Mouse (Mus musculus) adrenal gland, postnatal 25 days (tissue): ENCODE measurements at regions not wholly inside any gene's neighbourhood (a gene's known extent, or its start where the extent isn't known, plus 50 kb on each side); places are given as distances from the start of the nearest gene placed in this dataset.

ENCODE experiments used
- DNase-seq: peaks from one replicate; pipeline ENCODE4 v3.0.0; 2021; ENCODE audit warnings: mixed read lengths

DNA sequence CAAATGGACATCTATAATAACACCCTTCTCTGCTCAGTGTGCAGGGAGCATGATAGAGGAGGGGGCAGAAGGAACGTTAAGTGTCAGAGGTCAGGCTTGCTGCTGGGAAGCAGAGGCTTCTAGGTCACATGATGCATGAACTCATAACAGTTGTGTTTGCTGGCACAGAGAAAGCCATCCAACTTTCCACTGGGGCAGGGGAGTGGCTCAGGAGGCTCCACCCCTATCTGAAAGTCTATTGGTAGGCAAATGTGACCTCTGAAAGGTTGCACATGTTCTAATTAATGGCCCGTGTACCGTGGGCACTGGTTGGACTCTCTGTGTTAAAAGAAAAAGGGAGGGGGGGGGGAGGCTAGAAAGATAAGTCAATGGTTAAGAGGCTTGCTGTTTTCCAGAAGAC lies 224.6 kb downstream of the Slc16a7 start:
- DNase-seq: no peak

DNA sequence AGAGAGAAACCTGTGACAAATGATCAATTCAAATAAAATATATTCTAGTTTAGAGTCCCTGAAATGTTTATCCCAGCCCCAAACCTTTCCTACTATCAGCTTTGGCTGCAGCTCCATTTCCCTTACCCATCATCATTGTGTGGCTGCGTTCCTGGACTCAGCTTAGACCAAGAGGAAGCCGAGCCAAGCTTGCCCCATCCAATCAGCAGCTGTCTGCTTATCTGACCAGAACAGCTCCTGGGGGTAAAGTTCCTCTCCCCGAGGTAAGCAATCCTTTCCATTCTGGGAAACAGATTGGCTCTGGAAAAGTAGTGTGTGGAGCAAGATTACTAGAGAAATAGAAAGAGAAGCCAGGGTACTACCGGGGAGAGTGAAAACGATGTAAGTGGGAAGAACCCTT lies 228.2 kb downstream of the Slc16a7 start:
- DNase-seq: no peak

DNA sequence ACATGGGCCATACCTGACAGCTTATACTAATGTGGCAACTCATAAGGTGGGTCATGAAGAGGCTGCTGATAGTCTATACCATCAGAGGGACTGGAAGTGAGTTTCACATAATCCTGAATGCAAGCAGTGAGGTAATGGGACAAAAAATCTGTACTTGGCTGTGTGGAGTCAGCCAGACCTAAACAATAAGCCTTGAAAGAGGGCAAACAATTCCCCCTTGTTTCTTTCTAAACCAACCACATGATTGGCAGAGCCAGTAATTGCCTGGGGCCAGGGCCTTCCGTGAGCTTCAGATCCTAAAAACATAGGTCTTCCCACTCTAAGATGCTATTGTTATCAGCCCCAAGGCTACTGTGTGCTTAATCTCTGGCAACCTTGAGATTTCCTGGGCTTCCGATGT lies 240.5 kb downstream of the Slc16a7 start:
- DNase-seq: no peak

DNA sequence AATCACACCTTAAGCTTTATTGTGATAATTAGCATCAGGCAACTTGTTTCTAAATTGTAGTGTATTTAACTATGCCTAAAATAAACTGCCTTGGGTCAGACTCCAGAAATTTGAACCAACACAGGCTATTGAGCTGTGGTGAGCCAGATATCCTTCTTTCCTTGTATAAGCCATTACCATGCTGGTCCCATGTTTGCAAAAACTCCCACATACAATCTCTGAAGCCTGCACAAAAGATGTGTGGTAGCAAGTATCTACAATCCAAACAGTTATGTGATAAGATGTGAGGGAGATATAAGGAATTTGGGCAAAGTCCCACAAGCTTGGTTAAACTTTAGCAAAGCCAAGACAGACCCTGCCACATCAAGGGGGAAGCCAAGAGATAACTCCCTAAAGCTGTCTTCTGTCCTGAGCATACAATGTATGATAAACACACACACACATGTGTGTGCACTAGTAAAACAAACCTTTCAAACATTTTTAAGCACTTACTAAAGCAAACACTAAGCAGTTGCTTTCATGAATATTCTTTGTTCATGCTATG lies 242.0 kb downstream of the Slc16a7 start:
- no peak for DNase-seq

DNA sequence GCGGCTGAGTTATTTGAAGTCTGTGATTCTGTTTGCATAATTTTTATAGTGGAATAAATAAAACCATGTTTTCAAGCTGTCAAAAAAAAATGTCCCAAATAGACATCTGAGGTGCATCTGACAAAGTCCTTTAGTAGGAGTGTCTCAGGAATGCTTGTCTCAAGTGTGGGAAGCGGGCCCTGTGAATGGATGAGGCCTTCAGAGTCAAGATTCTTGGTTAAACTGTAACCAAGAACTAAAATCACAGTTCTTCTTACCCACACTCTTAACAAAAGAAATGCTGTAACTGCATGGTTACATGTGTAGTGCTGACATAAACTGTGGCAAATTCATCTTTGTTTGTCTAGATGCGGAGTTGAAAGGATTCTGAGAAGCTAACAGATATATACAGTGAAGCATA lies 242.9 kb downstream of the Slc16a7 start:
- DNase-seq: no peak

DNA sequence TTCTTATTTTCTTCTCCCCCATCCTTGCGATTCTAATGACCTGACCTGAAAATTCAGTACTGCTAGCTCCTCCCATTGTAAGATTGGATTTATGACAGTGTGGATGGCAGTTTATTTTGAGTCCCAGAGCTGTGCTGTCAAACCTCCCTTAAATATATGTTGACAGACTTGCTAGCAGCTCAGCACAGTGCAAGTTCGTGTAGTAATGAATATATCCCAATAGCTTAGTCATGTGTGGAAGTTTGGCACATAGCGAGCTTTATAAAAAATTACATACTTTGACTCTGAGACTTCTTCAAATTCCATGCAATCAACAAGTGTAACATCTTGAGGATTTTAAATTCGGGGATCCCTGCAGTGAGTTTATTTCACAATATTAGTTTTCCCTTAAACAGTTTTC lies 243.5 kb downstream of the Slc16a7 start:
- DNase-seq: no peak

DNA sequence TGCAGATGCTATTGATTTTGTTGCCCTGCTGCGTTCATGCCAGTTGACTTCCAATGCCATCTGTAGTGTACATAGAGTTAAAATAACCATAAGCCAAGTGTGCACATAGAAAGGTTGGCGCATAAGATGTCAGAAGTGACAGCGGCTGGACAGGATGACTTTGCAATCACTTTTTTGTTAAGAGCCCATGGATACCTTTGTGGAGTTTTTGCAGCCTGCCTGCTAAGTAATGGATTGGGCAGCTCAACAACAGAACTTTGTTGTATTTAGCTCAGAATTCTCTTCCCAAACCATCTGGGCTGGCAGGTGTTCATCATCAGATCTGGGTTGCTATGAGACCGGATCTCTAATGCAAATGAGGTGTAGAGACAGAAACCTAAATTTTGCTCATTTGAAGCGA lies 267.5 kb downstream of the Slc16a7 start:
- no peak for DNase-seq

DNA sequence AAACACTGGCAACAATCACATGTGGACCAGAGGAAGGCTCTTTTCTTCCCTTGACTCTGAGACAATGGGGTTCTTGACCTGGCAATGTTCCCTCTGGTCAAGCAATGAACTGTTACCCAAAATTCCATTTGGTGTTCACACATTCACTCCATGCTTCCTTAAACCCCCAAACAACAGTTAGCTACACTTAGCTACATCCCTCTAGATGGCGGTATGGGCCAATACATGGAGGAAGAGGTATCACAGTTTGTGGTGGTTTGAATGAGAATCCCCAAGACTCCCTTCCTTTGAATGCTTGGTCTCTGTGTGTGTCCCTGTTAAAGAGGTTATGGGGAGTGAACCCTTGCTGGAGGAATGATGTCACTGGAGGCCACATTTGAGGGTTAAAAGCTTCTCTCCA lies 274.9 kb downstream of the Slc16a7 start:
- no peak for DNase-seq

DNA sequence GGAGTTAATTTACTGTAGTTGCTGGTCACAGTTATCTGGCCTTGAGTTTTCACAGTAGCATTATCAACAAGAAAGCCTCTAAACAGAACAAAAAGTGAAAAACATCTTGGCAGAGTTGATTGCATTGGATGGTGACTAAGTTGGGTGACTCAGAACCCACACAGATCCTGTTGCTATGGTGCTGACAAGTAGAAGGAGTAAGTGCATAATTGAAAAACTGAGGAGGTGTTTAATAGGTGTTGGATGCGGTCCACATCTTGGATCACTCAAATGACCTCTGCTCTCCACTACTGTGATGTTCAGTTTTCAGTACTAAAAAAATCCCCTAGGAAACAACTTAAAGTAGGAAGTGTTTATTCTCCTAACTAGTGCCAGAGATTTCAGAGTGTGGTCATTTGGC lies 280.3 kb downstream of the Slc16a7 start:
- DNase-seq: peak; percentile 1

DNA sequence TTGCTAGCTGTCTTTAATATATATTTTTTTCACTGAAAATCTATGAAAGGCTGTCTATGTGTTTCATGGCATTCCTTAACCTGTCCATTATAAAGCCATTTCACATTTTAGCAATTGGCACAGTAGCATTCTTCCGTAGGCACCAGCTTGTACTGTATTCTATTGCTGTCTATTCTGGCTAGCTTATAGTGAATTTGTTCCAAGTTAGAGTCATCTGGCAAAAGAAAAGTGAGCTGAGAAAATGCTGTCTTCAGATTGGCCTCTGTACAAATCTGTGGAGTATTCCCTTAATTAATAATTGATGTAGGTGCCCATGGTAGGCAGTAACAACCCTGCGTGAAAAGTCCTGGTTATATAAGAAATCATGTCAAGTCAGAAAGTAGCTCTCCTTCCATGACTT lies 304.3 kb downstream of the Slc16a7 start:
- no peak for DNase-seq

DNA sequence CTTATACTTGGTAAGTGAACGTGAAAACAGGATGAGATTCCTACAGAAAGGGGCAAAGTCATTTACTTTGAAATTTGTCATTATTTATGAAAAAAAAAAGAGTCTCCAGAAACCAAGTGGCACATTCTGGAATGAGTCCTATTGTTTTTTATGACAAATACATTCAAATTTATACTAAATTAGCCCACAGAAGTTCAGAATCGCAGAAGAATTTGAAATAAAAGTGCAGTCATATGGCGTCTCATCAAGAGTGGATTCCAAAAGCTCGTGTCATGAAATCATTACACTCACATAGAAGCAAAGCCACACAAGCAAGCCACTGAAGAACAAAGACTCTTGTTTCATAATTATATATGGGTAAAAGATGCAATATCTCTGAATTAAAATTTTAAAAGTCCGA lies 316.9 kb downstream of the Slc16a7 start:
- DNase-seq: no peak

DNA sequence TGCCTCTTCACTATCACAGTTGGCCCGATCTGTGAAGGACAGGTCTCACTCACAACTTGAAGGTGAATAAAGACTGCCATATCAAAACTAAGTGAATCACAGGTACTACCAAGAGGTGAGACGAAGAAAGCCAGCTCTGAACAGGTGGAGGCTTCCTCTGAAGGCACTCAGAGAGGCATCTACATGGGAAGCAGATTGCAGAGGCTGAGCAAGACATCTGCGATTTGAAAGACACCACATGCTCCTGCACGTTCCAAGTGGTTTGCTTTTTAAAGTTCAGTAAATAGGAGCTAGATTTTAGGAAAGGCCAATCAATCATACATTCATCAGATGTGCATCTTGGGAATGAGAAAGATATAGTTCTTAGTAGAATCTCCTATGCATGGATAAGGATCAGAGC lies 319.0 kb downstream of the Slc16a7 start:
- DNase-seq: no peak

DNA sequence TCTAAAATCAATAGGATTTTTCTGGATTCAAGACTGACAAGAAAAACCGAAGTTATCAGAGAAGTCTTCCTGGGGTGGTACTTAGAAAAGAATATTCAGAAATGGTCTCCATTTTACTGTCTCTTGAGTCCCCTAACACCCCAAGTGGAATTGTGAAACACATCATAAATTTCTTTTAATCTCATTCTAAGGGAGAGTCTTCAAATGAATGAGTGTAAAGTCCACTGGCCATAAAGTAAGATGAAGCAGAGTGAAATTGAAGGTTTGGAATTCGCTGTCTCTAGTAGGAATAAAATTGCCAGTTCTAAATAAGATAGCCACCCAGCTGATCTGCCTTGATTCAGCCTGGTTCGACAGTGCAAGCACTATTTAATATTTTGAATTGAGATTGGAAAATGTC lies 350.0 kb downstream of the Slc16a7 start:
- no peak for DNase-seq

DNA sequence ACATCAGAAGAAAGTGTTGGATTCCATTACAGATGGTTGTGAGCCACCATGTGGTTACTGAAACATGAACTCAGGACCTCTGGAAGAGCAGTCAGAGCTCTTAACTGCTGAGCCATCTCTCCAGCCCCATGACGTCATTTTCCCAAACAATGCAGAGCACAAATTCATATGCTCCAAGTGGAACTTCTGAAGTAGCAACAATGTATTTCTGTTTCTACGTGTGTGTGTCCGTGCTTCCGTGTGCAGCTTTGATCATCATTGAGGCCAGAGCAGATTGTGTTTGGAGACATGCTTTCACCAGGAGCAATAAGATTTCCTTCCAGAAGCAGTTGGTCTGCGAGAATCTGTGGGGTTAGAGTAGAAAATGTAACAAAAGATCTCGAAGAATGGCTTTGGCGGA lies 353.6 kb downstream of the Slc16a7 start:
- no peak for DNase-seq

DNA sequence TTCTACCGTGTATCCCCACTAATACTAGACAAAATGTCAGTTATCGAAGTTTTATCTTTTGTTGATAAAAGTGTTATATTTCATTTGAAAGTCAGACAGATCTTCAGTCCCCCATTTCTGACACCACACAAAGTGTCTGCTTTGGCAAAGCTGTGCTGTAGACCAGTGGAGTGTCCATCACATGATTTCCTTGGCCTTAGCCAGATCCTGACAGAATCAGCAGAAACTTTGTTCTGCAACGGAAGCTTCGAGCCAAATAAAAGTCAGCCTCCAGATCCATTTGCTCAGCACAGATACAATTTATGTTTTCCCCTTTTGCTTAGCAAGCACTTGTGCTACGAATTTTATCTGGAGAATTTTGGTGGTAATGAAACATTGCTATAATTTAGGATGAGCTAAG lies 360.9 kb downstream of the Slc16a7 start:
- DNase-seq: no peak

DNA sequence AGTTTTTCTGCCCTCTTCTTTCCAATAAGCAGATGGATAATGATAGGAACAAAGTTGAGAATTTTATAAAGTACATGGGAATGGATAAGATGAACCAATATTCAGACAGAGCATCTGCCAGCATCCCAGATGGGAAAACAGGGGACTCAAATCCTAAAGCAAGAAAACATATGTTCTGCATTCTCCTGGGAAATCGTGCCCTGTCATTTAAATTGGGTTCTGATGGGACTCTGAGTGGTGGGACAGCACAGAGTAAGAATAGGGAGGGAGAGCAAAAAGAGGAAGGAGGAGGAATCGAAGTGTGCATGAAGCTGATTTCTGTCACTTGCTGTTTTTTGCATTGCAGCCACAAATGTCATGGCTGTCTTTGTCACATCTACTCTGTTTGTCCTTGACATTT lies 362.4 kb downstream of the Slc16a7 start:
- DNase-seq: no peak
